Mouse (Mus musculus): ENCODE results near the gene Col27a1.

- TF ChIP-seq CTCF (IDR thresholded peaks at IDR 0.05; ENCODE audit: low read depth) (no peak), EP300 (IDR thresholded peaks at IDR 0.05; ENCODE audit: low read depth) (no peak)
These were observed 42.7 kb upstream of the Col27a1 start for GRCm38 (mm10) chr4:63171122-63171521.

Data from liver, postnatal 0 days (tissue).